Mouse (Mus musculus) megakaryocyte progenitor cell, adult 5-6 weeks (primary cell): ENCODE measurements around the gene Pabpc1l. TPM values are rescaled to one million over a fixed set of nuclear protein-coding genes. Genes with fewer than 3 reads are reported as not detected.
"Not testable (repeated sequence)": the region's sequence is repeated elsewhere in the genome, so short reads cannot be mapped to it uniquely, and the experiment has no call there.

Source experiments
- ATAC-seq: replicated peaks from 2 replicates; pipeline ENCODE4 v1.8.0; 2016; ENCODE audit warnings: mild to moderate bottlenecking, moderate TSS enrichment, inconsistent platforms; ENCODE audit not compliant: poor library complexity
- total RNA-seq, 2 experiments: library from RNA; stranded (forward) in 1 of 2; stranded (reverse) in 1 of 2; fragments of 157-497, 149-512 nt in 1 of 2; fragments of 200-1000 nt in 1 of 2; gene quantifications; 2 replicates each; pipeline versions ENCODE4 v1.2.3 to v1.2.4; 2015 to 2017

Pabpc1l gene
- total RNA-seq, 2 experiments from 2014 or later, result 0.83 to 1.0 TPM

- ATAC-seq, result peak; percentile 77
These were observed 11.3 kb downstream of the Pabpc1l start for GRCm38 (mm10) chr2:164036520-164037019.

GRCm38 (mm10) chr2:164038407-164039028 is 13.3 kb downstream of the Pabpc1l start:
- no peak for ATAC-seq

- peak; percentile 67 for ATAC-seq
These were observed 15.7 kb downstream of the Pabpc1l start for GRCm38 (mm10) chr2:164040949-164041348.

DNA sequence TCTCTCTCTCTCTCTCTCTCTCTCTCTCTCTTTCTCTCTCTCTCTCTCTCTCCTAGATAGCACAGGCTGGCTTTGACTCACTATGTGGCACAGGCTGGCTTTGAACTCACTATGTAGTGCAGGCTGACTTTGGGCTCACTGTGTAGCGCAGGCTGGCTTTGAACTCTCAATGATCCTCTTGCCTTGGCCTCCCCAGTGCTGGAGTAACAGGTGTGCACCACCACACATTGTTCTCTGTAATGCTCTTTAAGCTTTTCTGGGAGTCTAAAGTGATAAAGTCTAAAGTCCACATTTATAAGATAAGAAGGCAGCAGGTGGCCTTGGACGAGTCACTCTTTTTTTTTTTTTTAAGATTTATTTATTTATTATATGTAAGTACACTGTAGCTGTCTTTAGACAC is 16.3 kb downstream of the Pabpc1l start:
- no peak for ATAC-seq

- peak; percentile 82 for ATAC-seq
These were observed 22.0 kb downstream of the Pabpc1l start for GRCm38 (mm10) chr2:164047197-164047690.

DNA sequence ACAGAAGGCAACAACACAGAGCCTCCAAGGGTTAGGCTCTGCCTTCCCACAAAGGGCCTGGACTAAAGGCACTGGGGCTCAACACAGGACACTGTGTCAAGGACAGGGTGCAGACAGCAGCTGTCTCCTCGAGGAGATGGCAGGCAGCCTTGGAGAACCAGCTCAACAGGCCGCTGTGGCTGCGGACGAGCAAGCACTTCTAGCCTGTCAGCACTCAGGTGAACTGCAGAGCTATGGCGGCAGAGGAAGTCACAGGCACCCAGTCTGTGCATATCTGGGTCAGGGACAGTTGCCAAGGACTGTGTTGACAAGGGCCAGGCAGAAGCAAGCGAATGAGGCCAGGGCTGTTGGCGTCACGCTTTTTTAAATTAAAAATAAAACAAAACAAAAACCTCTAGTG is 28.5 kb downstream of the Pabpc1l start:
- no peak for ATAC-seq

- ATAC-seq, result no peak
These were observed 29.4 kb downstream of the Pabpc1l start for GRCm38 (mm10) chr2:164054671-164055070.

- ATAC-seq, result no peak
These were observed 34.5 kb downstream of the Pabpc1l start for GRCm38 (mm10) chr2:164059634-164060235.

GRCm38 (mm10) chr2:164070142-164070764 is 45.0 kb downstream of the Pabpc1l start, which contains the start of gene Stk4:
Gene Stk4, plus strand, starts transcription at chr2:164070322.
- peak; percentile 4; the same call in 1 of the 2 replicates for ATAC-seq

- ATAC-seq, result peak; percentile 71
These were observed 45.7 kb downstream of the Pabpc1l start, which contains the start of gene Tomm34 for GRCm38 (mm10) chr2:164070765-164071436. Gene Tomm34, minus strand, starts transcription at chr2:164071169.

- not testable (repeated sequence) for ATAC-seq
These were observed 46.2 kb downstream of the Pabpc1l start for GRCm38 (mm10) chr2:164071437-164071820.

DNA sequence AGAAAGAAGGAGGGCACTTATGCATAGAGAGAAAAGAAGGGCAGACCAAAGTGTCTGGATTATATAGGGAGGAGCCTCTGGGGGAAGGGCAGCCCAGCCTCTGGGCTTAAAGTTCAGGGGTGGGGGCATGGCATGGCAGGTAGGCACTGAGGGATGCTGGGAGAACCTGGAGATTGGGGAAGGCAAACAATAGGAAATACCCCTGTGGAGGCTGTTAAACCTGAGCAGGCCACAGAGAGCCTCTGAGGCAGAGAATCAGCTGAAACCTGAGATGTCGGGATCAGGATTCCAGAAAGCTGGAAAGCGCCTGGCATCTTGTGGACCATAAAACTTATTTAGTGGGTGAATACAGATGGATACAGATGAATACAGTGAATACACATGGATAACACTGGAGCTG is 46.9 kb downstream of the Pabpc1l start:
- ATAC-seq, result no peak

DNA sequence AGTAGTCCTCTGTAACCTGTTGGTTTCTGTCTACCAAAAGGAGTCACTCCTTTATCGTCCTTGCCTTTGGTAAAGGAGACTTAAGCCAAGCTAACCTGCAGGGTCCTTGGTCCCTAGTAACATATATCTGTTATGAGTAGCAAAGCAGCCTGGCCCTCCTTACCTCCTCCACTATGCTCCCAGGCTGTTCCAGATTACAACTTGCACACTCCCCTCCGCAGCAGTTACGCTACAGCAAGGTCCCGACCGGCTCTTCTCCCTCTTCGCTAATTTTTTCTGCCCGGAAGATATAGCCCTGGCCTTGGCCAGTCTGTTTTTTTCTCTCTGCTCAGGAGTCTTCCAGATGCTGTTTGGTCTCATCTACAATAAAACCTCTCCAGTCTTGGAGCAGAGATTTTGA is 47.9 kb downstream of the Pabpc1l start:
- no peak for ATAC-seq

DNA sequence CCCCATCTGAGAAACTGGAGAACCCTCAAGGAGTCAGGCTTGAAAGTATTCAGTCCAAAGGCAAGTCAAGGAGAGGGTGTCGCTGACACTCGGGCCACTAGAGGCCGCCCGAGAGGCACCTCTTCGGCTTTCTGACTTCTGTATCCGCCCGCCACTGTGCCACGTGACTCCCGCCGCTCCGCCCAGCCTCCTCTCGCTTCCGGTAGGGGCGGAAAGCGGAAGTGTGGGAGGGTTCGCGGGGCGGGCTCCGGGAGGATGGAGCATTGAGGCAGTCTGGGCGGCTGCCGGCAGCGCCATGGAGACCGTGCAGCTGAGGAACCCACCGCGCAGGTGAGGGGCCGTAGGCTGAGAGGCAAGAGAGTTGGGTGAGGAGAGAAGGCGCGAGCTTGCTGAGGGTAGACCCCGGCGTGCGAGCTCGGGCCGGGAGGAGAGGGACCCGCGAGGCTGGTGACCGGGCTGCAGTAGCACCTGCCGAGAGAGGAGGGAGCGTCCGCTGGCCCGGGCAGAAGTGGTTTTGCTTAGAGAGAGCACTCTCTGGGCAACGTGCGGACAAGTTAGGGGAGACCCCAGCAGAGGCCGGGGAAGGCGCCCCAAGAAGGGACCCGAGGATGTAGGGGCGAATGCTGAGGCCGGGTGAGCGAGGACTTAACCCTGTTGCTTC is 48.8 kb downstream of the Pabpc1l start:
- ATAC-seq, result peak; percentile 71

DNA sequence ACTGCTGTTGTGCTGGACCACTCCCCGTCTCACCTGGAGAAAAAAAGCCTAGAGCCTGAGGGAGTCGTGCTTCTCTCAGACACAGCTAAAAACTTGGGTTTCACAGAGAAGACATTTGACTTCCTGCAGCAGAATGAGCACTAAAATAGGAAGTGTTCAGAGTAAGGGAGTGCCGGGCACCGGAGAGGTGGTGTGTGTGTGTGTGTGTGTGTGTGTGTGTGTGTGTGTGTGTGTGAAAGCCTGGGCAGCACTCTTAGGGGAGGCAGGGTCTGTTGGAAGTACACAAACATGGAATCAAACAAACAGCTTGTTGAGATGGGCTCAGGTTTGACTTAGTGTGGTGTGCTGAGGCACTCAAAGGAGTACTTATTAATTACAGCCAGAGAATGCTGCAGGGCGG is 49.8 kb downstream of the Pabpc1l start:
- 0 out of 2 replicates have a peak, but pooled peaks have one; percentile 4 for ATAC-seq

DNA sequence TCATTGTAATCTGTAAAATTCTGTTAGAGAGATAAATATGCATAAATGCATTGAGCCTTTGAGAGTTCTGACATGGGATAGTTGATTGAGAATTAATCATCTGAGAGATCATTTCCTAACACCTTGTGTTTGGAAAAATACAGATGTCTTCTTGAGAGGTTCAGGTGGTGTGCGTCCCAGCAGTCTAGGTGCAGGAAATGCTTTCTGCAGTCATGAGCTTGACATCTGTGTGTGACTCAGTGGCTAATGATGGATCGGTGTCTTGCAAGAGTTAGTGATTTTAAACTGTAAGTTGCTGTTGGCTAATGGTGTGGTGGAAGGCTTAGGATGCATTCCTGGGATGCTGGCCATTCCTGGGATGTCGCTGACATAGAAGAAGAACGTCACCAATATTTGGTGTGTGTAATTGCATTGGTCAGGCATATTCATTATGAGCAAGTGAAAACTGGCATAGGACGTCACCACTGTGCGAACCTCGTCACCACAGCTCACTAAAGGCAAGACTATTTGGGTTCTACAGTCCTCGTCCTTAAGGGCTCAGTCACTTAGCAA is 51.7 kb downstream of the Pabpc1l start:
- no peak for ATAC-seq

- no peak for ATAC-seq
These were observed 52.6 kb downstream of the Pabpc1l start for GRCm38 (mm10) chr2:164077875-164078274.

GRCm38 (mm10) chr2:164079488-164079887 is 54.2 kb downstream of the Pabpc1l start:
- peak; percentile 37 for ATAC-seq

GRCm38 (mm10) chr2:164081577-164081976 is 56.3 kb downstream of the Pabpc1l start:
- no peak for ATAC-seq

GRCm38 (mm10) chr2:164082175-164082574 is 56.9 kb downstream of the Pabpc1l start:
- ATAC-seq, result no peak
